Mouse (Mus musculus) embryonic facial prominence, embryonic 12.5 days (tissue): Measurements from ENCODE around the gene Galnt17. TPM values are rescaled to one million over a fixed set of nuclear protein-coding genes. Genes with fewer than 3 reads are reported as not detected.

Experiments used
- ATAC-seq: fragments of 200-750 bp; cut with Nextera tagmentation; 2 replicates; pipeline ENCODE4 v1.8.0; 2017; ENCODE audit not compliant: insufficient number of reproducible peaks, insufficient read depth, low FRiP score, low TSS enrichment
- H3K27ac ChIP-seq: fragments of 300-500 bp; sonication (generic); 2 replicates; pipeline ENCODE4 v1.5.1; 2016; ENCODE audit warnings: mild to moderate bottlenecking
- H3K27me3 ChIP-seq: fragments of 300-500 bp; sonication (generic); 2 replicates; pipeline ENCODE4 v1.6.1; 2016; ENCODE audit warnings: mild to moderate bottlenecking, moderate library complexity
- H3K36me3 ChIP-seq: fragments of 300-500 bp; sonication (generic); 2 replicates; pipeline ENCODE4 v1.6.1; 2016; ENCODE audit warnings: mild to moderate bottlenecking
- H3K4me1 ChIP-seq: fragments of 300-500 bp; sonication (generic); 2 replicates; pipeline ENCODE4 v1.6.1; 2016
- H3K4me2 ChIP-seq: fragments of 300-500 bp; sonication (generic); replicated peaks from 2 replicates; pipeline ENCODE4 v1.6.1; 2016; ENCODE audit warnings: mild to moderate bottlenecking, moderate library complexity
- H3K4me3 ChIP-seq: fragments of 300-500 bp; sonication (generic); 2 replicates; pipeline ENCODE4 v1.5.1; 2016; ENCODE audit warnings: mild to moderate bottlenecking
- H3K9ac ChIP-seq: fragments of 300-500 bp; sonication (generic); 2 replicates; pipeline ENCODE4 v1.6.1; 2016; ENCODE audit warnings: mild to moderate bottlenecking, moderate library complexity
- H3K9me3 ChIP-seq: fragments of 300-500 bp; sonication (generic); 2 replicates; pipeline ENCODE4 v1.6.1; 2016; ENCODE audit warnings: mild to moderate bottlenecking, moderate library complexity
- WGBS: fragments of 180-500 bp; shearing (Covaris S2); methylation state at CpG from one replicate; pipeline ENCODE4 v1.1.7; 2016; 5-methylcytosine and 5-hydroxymethylcytosine counted together
- polyA plus RNA-seq: library from polyadenylated mRNA; unstranded; fragments of >200 nt; fragmentation: Nextera tagmentation; extraction: Ambion mirVana; gene quantifications from 2 replicates; pipeline ENCODE4 v1.2.1, GENCODE M21; 2016

Galnt17 gene
- polyA plus RNA-seq, 1 experiment from 2014 or later, result 3.4 TPM

DNA sequence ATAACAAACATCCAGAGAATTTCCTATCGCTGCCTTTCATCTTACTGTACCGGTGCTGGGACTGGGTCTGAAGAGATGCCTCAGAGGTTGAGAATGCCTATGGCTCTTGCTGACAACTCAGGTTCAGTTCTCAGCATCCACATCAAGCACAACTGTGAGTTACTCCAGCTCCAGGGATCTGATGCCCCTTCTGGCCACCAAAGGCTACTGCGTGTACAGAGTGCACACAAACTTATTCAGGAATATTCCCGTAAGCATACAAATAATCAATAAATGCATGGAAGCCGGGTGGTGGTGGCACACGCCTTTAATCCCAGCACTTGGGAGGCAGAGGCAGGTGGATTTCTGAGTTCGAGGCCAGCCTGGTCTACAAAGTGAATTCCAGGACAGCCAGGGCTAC, 232.5 kb downstream of the Galnt17 start:
- H3K4me2 ChIP-seq, result no peak overlapping the region
- H3K36me3 ChIP-seq, result no peaks in the 10 kb centered on the region
- no peaks in the 10 kb centered on the region for H3K27me3 ChIP-seq
- no peak overlapping the region for H3K27ac ChIP-seq
- H3K9ac ChIP-seq, result no peak overlapping the region
- no peaks in the 10 kb centered on the region for H3K9me3 ChIP-seq
- WGBS, result 90% methylated on average over 7 of the region's 7 CpGs
- no peak overlapping the region for H3K4me3 ChIP-seq
- ATAC-seq, result no peak
- no peaks in the 10 kb centered on the region for H3K4me1 ChIP-seq

DNA sequence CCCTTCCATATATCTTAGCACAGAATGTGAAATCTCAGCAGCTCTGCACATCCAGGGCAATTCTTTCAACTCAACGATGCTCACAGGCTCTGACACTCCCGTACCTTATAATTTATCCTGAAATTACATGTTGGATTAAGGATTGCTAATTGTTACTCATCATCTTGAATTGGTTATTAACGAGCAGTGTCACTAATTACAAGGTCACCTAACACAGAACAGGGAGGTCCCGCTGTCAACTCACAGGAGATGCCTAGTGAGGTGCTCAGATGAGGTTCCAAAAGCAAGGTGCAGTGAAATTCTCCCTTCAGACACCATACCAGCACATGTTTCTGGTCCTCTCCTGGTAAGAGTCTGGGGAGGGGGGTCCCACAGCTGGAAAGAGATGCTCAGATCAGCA, 234.0 kb downstream of the Galnt17 start:
- WGBS, result 84% methylated on average over 4 of the region's 4 CpGs
- no peaks in the 10 kb centered on the region for H3K36me3 ChIP-seq
- H3K9me3 ChIP-seq, result no peaks in the 10 kb centered on the region
- H3K9ac ChIP-seq, result no peak overlapping the region
- no peak overlapping the region for H3K27ac ChIP-seq
- no peak for ATAC-seq
- no peak overlapping the region for H3K4me3 ChIP-seq
- no peak overlapping the region for H3K4me2 ChIP-seq
- no peaks in the 10 kb centered on the region for H3K4me1 ChIP-seq
- H3K27me3 ChIP-seq, result no peaks in the 10 kb centered on the region

DNA sequence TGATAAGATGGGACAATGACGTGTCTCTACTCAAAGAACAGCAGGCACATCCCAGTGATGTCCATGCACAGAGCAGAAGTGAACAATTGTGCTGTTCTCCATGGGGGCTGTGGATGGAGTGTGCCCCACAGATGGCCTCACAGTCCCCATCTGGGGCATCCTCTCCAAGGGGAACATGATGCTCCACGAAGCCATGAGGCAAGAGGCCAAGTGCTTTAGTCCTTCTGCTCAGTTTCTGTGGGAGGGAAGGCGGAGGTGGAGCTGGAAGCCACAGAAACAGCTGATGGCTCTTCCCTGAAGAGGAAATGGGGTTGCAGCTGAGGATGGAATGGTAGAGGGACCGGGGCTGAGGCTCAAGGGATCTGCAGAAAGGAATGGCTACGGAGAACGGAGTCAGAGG, 243.1 kb downstream of the Galnt17 start:
- H3K4me1 ChIP-seq, result no peaks in the 10 kb centered on the region
- no peak overlapping the region for H3K4me3 ChIP-seq
- H3K9me3 ChIP-seq, result no peaks in the 10 kb centered on the region
- no peak overlapping the region for H3K9ac ChIP-seq
- no peaks in the 10 kb centered on the region for H3K36me3 ChIP-seq
- H3K27me3 ChIP-seq, result no peaks in the 10 kb centered on the region
- ATAC-seq, result no peak
- H3K27ac ChIP-seq, result no peak overlapping the region
- H3K4me2 ChIP-seq, result no peak overlapping the region
- 85% methylated on average over 6 of the region's 6 CpGs for WGBS

DNA sequence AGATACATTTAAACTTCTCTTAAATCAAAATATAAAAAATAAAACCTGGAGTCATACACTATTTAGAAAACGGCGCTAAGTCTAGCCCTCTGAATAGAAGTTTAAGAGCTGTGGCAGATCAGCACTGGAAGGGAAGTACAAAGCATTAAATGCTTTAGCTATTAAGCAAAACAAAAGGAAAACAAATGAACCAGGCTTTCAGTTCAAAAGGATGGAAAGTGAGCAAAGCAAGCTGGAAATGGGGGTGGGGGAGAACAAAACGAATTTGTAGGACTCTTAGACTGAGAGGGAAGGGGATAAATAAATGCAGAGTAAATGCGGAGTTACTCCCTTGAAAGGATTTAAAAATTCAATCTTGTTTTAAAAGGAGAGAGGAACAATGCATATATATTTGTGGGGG, 259.8 kb downstream of the Galnt17 start:
- Histone ChIP-seq H3K9ac (no peak overlapping the region), H3K27me3 (no peaks in the 10 kb centered on the region), H3K27ac (no peak overlapping the region), H3K4me1 (no peaks in the 10 kb centered on the region), H3K9me3 (no peaks in the 10 kb centered on the region), H3K4me2 (no peak overlapping the region), H3K36me3 (no peaks in the 10 kb centered on the region), H3K4me3 (no peak overlapping the region)
- 40% methylated on average over 4 of the region's 4 CpGs for WGBS
- no peak for ATAC-seq

DNA sequence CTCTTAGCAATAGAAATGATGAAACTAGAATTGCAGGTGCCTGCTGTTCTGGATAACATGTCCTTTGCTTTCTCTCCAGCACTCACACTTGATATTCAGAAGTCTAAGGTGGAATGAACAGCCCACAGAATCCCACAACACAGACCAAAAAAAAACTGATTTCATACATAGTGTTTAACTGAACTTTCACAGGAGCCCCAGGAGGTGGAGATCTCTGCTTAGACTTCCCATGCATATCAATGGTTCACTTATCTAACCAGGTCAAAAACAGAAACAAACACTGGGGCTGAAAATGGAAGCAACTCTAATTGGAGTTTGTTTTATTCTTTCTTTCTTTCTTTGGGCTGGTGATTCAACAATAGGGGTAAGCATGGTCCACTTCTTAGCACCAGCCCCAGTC, 265.2 kb downstream of the Galnt17 start:
- H3K9ac ChIP-seq, result no peak overlapping the region
- H3K27ac ChIP-seq, result no peak overlapping the region
- H3K27me3 ChIP-seq, result no peaks in the 10 kb centered on the region
- no peak for ATAC-seq
- H3K4me2 ChIP-seq, result no peak overlapping the region
- H3K36me3 ChIP-seq, result no peaks in the 10 kb centered on the region
- H3K9me3 ChIP-seq, result no peaks in the 10 kb centered on the region
- H3K4me1 ChIP-seq, result no peaks in the 10 kb centered on the region
- no peak overlapping the region for H3K4me3 ChIP-seq

DNA sequence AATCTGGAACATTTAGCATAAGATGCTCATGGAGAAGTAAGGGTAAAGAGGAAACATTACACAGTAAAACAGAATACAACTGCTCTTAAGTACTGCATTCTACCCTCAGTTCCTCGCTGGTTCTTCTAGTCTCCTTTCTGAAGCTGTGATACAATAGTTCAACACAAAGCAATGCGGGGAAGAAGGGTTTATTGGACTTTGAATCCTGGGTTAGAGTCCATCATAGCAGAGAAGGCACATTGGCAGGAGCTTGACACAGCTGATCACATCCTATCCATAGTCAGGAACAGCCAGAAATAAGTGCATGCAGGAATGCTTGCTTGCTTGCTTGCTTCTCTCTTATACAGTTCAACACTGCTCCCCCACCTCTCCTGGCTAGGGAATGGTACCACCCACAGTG, 267.9 kb downstream of the Galnt17 start:
- Histone ChIP-seq H3K36me3 (no peaks in the 10 kb centered on the region), H3K4me3 (no peak overlapping the region), H3K27ac (no peak overlapping the region), H3K4me1 (no peaks in the 10 kb centered on the region), H3K4me2 (no peak overlapping the region), H3K9me3 (no peaks in the 10 kb centered on the region), H3K27me3 (no peaks in the 10 kb centered on the region), H3K9ac (no peak overlapping the region)
- WGBS, result 76% methylated on average over 2 of the region's 2 CpGs
- no peak for ATAC-seq

DNA sequence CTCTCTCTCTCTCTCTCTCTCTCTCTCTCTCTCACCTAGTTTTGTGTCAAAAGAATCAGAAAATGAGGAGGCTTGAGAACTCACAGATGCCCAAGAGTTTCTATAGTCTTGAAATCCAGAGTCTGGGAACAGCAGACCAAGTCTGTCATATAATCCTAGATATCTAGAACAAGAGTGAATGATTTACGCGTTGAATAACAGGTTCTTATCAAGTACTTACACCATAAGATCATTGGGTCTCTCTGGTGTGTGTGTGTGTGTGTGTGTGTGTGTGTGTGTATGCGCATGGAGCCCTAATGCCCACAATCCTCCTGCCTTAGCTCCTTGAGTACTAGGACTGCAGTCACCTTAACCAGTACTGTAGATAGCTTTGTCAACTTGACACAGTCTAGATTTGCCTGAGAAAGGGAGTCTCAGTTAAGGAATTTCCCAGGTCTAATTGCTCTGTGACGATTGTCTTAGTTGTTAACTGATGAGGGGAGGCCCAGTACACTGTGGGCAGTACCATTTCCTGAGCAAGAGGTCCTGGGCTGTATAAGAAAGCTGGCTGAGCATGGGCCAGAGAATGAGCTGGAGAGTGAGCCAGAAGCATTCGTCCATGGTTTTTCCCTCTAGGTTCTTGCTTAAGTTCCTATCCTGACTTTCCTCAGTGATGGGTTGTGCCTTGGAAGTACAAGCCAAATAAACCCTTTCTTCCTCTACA, 268.5 kb downstream of the Galnt17 start:
- H3K9ac ChIP-seq, result no peak overlapping the region
- H3K4me1 ChIP-seq, result no peaks in the 10 kb centered on the region
- no peaks in the 10 kb centered on the region for H3K36me3 ChIP-seq
- H3K27ac ChIP-seq, result no peak overlapping the region
- H3K4me2 ChIP-seq, result no peak overlapping the region
- WGBS, result 80% methylated on average over 5 of the region's 5 CpGs
- no peaks in the 10 kb centered on the region for H3K27me3 ChIP-seq
- no peak for ATAC-seq
- no peak overlapping the region for H3K4me3 ChIP-seq
- H3K9me3 ChIP-seq, result no peaks in the 10 kb centered on the region

DNA sequence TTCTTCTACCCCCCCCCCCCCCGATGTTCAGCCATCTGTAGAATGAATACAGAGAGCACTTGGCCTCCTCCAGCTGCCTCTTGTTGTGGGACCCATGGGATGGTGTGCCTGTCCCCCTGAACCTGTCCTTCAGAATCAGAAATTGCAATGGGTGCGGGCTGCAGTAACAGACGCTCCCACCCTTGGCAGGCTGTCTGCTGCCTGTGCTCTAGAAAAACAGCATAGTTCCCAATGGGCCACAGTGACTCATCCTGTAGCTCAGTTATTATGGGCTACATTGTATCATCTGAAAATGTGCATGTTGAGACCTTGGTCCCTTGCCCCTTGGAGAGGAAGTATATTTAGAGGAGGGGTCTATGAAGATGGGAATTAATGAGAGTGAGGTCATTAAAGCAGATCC, 283.8 kb downstream of the Galnt17 start:
- Histone ChIP-seq H3K27me3 (no peaks in the 10 kb centered on the region), H3K27ac (no peak overlapping the region), H3K4me1 (no peaks in the 10 kb centered on the region), H3K9ac (no peak overlapping the region), H3K36me3 (no peaks in the 10 kb centered on the region), H3K4me3 (no peak overlapping the region), H3K9me3 (no peaks in the 10 kb centered on the region), H3K4me2 (no peak overlapping the region)
- WGBS, result 81% methylated on average over 3 of the region's 3 CpGs
- ATAC-seq, result no peak

DNA sequence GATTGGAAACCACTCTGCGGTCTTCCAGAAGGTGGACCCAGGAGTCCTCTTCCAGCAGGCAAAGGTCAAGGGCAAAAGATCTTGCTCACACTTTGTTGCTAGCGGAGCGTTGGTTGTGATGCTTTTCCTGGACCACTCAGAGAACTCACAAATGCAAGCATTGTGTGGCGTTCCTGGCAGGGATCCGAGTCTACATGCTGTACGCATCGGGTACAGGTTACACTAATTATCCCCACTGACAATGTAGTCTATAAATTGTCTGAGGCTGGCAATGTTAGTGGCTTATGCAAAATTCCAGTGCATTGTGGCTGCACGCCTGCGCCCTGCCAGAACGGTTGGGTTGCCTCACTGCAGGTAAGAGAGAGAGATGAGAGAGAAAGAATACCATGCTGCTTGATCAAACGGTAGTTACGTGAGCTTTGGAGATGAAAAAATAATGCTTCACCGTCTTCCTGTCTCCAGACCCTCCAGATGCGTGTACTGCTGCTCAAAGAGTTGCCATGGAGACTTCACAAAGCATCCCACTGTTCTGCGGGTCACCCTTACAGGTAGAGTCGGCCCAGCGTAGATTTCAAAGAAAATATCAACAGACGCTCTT, 285.8 kb downstream of the Galnt17 start:
- H3K27me3 ChIP-seq, result no peaks in the 10 kb centered on the region
- WGBS, result 75% methylated on average over 18 of the region's 18 CpGs
- H3K27ac ChIP-seq, result no peak overlapping the region
- no peak overlapping the region for H3K9ac ChIP-seq
- no peaks in the 10 kb centered on the region for H3K36me3 ChIP-seq
- H3K4me1 ChIP-seq, result no peaks in the 10 kb centered on the region
- no peaks in the 10 kb centered on the region for H3K9me3 ChIP-seq
- no peak overlapping the region for H3K4me3 ChIP-seq
- no peak overlapping the region for H3K4me2 ChIP-seq
- ATAC-seq, result no peak

DNA sequence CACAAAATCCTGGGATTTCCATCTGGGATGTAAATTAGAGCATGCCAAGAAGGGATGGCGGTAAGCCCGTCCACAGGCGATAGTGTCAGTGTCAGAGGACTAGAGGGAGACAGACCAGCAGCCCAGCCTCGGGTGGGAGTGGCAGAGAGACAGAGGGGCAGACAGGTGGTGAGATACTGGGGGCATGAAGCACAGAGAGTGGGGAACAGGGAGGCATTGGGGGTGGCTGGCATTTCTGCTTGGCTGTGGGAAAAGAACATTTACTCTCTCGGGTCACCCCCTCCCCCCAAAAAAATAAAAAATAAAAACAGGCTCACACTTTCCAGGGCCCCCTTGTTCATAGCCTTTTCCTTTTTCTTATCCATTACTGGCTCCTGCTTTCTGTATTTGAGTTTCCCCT, 287.4 kb downstream of the Galnt17 start:
- Histone ChIP-seq H3K4me1 (no peaks in the 10 kb centered on the region), H3K27me3 (no peaks in the 10 kb centered on the region), H3K36me3 (no peaks in the 10 kb centered on the region), H3K27ac (no peak overlapping the region), H3K9me3 (no peaks in the 10 kb centered on the region), H3K4me3 (no peak overlapping the region), H3K9ac (no peak overlapping the region), H3K4me2 (no peak overlapping the region)
- ATAC-seq, result no peak
- 79% methylated on average over 5 of the region's 5 CpGs for WGBS

DNA sequence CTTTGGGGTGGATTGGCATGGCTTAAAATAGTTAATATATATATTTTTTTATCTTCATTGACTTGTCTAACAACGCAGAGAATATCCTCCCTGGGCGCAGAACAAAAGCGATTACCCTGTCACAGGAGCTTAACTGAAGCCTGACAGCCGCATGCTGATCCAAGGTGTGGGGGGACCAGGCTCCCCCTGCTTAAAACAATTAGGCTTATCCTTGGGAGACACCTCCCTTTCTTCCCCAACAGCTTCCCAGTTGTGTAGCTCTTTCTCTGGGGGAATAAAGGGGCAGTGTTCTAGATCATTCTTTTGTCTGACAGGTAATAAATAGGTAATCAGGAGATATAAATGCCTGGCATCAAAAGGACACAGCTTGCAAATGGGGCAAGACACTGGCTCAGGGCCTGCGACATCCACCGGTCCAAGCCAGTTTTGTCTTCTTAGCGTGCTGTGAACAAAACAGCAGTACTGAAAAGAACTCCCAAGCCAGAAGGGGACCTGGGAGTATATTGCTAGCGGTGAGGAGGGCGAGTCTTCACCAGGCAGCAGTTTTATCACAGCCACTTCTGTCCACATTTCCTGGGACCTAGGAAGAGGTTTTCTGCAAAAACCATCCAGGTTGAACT, 288.8 kb downstream of the Galnt17 start:
- Histone ChIP-seq H3K27me3 (no peaks in the 10 kb centered on the region), H3K9ac (no peak overlapping the region), H3K9me3 (no peaks in the 10 kb centered on the region), H3K4me3 (no peak overlapping the region), H3K36me3 (no peaks in the 10 kb centered on the region), H3K4me1 (no peaks in the 10 kb centered on the region), H3K27ac (no peak overlapping the region), H3K4me2 (no peak overlapping the region)
- 42% methylated on average over 9 of the region's 9 CpGs for WGBS
- ATAC-seq, result no peak

DNA sequence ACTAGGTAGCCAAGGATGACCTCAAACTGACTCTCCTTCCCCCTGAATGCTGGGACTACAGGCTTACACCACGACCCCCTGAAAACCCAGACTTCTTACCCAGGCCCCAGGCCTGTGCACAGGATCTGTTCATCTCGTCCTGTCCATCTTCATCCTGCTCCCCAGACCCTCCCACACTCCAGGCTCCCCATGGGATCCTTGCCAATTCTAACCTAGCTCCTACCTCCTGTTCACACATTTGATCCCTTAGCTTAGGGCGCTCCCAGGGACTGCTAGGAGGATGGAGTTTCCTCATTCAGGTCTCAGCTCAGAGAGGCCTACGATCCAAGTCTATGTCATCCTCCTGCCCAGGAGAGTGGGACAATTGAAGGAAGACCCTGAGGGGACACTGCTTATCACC, 292.2 kb downstream of the Galnt17 start:
- H3K4me2 ChIP-seq, result no peak overlapping the region

More for the DNA sequence above, 292.2 kb downstream of the Galnt17 start:
- ATAC-seq, result no peak
- no peaks in the 10 kb centered on the region for H3K9me3 ChIP-seq
- H3K4me3 ChIP-seq, result no peak overlapping the region
- H3K36me3 ChIP-seq, result no peaks in the 10 kb centered on the region
- WGBS, result 81% methylated on average over 4 of the region's 4 CpGs
- no peaks in the 10 kb centered on the region for H3K27me3 ChIP-seq
- no peaks in the 10 kb centered on the region for H3K4me1 ChIP-seq
- no peak overlapping the region for H3K9ac ChIP-seq
- H3K27ac ChIP-seq, result no peak overlapping the region
